Mouse (Mus musculus) brain, embryonic 18.5 days (tissue): ENCODE data around the gene Rbpj.

ENCODE experiments used
- DNase-seq: peaks from one replicate; pipeline ENCODE4 v3.0.0-alpha.2; 2012; ENCODE audit warnings: low read depth, low spot score

Rbpj gene

DNA sequence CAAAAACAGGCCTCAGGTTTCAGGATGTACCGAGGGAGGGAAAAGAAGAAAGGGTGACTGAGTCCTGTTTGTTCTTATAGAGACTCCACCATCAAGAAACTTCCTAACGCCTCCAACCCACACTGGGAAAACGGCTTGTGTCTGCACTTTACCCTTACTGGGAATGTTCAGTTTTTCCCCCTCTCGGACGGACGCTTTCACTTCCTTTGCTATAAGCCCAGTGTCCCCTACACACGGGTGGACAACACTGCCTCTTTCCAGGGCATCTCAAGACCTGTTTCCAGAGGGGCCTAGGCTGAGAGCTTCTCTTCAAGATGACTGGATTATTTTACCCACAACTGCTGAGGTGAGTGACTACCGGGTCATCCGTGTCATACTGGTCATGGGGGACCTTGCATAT, at the start of gene Rbpj:
Gene Rbpj, plus strand, starts transcription at position 270 of the 400 bp plus-strand sequence.
- DNase-seq, result no peak

DNA sequence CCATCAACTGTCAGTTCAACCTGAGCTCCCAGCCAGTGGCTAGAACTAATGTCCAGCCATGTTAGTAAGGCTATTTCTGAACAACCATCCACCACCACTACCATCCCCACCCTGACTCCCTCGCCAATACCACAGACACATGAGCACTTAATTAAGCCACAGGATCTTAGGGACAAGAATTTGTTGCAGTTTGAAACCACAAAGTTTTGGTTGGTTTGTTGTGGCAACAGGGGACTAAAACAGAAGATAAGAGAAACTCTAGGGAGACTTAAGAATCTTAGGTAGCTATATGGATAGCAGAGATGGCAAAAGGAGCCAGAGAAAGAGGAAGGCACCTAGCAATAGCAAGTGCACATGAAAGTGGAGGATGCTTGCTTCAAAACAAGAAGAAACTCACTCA, 45.2 kb upstream of the Rbpj start:
- no peak for DNase-seq

DNA sequence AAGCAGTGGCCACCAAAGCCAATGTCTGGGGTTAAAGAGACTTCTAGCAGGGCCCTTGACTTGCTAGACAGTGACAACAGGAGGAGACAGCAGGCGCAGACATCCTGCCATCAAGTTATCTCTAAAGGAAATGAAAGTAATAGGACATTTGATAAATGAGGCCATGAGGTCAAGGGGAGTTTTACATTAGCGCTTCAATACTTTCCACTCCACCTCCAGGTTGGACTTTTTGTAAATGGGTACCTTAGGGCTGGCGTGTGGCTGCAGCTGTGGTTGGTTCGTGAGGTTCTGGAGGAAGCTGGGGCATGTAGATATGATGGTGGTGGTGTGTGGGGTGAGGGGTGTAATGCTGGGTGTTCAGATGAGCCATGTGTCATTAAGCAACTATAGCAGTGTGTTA, 44.7 kb upstream of the Rbpj start:
- DNase-seq, result no peak

DNA sequence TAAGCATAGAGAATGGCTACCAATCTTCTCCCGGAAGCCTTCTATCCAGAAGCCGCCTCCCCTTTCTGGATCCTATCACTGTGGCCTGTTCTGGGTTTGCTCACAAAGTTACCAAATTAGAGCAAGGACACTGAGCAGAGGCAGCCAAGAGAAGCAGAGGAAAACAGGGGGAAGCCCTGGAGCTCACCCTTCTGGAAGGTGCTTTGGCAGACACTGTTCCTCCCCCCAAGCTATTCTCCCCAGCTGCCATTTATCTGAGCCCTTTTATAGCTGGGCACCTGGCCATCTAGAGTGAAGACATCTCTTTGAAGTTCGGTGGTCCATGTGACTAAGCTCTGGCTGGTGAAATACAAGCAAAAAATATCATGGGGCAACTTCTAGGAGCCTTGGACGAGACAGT, 38.5 kb upstream of the Rbpj start:
- DNase-seq, result no peak

DNA sequence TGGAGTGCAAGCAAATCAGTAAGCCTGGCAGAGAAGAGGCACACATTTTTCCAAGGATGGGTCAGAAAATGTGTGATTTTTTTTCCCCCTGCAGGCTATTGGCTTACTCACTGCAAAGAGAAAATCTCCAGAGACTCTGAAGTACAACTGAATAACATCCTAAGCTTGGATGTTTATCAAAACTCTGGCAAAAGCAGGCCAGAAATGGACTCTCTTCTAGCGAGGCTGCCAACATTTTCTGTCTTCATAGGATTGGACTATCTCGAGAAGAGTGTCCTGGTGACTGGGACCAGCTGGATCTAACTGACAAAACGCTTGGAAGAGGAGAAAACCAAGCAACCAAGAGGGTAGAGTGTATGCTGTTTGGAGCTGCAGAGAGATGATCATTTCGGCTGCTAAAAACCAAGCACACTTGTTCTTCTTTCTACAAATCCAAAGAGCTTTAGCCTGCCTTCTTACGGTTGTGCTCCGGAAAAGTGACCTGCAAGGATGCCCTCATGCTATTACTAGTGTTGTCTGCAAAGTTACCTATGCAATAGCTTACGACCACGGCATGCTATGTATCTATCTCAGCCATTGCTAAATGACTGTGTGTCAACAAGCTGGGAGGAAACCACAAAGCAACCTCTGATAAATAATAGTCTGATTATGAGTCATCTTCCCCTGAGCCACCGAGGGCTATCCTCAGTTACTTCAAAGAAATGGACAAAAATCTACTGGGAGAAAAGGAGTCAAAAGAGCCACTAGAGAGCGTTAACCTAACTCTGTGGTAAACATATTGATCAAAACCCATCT, 36.1 kb upstream of the Rbpj start:
- no peak for DNase-seq

DNA sequence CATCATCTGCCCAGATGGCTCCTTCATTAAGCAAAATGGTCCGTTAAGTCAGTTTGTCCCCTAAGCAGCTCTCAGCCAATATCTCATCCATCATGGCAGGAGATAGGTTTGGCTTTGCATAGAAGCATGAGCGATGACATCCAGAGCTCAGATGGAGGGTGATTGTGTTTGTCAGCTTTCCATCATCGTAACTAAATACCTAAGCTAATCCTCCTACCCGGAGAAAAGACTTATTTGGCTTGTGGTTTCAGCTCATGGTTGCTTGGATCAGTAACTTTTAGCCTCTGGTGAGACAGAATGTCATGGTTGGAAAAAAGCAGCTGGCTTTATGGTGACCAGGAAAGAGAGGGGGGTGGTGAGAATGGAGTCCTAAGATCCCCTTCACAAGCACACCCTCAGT, 33.5 kb upstream of the Rbpj start:
- DNase-seq, result no peak

DNA sequence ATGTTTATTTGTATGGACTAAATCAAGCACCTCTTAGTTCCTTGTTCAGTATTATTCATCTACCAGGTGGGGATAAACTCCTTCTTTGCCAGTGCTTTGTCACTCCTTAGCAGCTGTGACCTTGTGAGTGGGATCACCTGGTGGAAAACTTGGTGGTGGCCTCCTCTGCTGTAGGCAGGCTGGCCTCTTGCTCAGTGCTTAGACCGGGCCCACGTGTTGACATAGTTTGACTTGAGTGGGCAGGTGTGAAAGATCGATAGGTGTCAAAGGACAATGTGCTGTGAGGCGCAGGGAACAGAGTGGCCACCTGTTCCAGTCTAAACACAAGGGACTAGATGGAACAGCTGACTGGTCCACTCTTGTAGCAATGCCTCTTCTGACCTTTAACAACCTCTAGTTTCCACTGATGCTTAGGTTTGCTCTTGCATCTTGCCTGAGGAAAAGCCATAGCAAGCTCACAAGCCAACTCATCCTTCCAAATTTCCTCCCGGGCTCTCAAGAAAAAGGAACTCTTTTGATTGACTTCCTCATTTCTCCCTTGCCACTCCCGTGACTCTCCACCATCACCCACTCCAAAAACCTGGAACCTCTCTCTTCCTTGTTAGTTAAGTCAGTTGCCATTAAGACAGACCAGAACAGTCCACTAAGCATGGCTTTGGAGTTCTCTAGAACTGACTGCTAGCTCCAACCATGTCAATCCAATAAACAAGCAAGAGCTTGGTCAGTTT, 28.9 kb upstream of the Rbpj start:
- DNase-seq, result no peak

DNA sequence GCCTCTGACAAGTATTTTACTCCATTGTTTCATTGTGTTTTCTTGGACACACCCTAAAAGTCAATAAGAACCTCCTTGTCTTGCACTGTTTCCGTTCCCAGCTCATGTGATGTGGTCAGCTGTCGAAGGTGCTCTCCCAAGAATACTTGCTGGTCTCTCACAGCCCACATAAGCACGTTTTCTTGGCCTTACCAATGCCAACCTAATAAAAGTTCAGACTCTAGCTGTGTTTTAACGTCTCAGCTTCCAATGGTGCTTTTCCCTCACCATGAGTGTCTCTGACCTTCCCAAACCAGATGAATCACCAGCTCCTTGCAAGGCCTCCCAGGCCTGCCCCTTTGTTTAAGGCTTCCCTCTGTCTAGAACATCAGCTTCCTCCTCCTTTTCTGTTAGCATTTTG, 28.2 kb upstream of the Rbpj start:
- no peak for DNase-seq

DNA sequence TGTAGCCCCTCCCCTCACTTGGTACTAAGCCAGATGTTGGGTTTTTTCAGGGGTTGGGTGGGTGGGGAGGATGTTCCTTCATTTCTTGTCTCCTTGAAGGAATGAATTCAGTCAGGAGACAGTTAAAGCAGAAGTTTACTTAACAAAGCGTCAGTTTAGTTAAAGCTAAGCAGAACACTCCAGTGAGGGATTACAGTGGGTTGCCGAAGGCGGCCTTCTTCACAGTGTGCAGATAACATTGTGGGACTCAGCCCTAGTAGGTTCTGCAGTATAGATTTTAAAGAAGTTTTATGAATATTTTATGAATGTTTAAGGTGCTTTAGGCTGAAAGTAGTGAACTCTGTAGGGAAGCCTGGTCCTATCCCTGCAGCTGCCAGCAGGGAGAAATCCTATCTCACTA, 27.7 kb upstream of the Rbpj start:
- no peak for DNase-seq

DNA sequence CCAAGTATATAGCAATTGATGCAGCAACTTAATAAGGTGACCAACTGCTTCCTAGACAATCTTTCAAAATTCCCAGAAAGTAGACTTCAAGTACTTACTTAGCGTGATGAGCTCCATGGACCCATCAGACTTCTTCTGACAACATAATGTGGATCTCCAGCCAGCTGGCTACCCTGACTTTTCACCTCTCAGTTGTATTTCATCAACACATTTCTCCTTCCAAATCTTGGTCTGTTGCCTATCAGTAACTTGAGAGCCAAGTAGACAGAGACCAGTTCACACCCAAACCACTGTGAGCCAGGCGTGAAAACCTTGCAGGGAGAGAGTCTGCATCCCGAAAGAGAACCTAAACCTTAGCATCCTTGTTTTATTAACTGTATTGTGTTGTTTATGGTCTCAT, 26.3 kb upstream of the Rbpj start:
- DNase-seq, result no peak

DNA sequence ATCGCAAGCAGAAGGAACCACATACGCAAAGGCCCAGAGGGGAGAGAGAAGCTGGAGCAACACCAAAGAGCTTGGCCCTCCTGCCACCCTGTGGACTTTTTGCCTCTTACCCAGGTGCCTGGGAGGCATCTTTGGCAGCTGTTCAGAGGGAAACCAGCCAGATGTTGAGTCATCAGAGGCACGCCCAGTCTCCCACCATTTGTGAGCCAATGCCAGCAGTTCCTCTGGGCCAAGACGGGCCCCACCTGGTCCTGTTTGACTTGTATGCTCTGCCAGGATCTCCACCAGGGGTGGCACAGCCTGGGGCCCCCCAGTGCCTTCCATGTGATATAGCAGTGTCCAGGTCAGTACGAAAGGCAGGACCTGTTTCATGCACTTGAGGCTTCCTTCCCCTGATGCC, 21.9 kb upstream of the Rbpj start:
- no peak for DNase-seq

DNA sequence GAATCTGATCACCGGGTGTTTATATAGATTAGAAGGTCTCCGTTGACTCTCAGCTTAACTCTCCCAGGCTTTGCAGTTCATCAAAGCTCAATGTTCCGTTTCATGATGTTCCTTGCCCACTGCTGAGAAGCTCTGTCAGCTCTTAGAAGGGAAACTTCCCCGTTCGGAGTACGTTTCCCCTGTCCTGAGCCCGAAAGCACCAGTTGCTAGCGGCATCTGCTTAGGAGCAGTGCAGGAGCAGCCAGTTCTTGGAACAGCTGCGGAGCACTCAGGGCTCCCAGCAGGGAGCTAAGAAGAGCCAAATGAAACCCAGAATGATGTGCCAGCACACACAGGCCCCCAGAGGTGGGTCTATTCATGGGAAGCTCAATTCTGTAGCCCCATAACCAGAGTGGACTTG, 15.0 kb upstream of the Rbpj start:
- DNase-seq, result no peak

DNA sequence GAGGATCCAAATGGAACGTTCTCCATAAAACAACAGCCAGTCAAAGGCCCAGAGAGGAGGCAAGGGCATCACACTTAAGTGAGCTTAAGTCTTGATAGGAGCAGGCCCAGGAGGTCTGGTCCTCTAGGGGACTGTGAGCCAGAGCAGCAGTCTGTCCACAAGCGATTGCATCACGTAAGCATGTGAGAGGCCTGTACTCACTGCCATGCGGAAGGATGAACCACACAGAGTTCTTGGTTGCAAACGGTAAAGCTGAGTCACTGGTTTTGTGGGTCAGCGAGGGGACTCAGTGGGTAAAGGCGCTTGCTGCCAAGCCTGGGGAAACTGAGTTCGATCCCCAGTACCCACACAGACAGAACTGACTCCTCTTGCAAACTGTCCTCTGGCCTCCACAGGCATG, 14.1 kb upstream of the Rbpj start:
- DNase-seq, result no peak

DNA sequence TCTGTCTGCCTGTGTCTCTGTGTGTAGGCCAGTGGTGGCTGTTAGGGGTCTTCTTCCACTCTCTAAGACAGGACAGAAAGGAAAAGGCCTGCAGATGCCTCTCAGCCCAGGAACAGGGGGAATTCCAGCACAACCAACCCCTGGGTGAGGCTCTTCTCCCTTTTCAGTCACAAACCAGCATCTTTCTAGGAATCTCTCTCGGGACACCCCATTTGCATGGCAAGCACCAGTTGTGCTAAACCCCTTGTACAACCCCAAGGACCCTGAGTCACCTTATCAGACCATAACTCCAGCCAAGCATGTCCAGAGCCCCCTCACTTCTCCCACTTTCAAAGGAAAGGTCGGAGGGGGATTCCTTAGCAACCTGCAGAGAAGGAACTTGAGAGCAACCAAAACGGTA, 13.0 kb upstream of the Rbpj start:
- no peak for DNase-seq

DNA sequence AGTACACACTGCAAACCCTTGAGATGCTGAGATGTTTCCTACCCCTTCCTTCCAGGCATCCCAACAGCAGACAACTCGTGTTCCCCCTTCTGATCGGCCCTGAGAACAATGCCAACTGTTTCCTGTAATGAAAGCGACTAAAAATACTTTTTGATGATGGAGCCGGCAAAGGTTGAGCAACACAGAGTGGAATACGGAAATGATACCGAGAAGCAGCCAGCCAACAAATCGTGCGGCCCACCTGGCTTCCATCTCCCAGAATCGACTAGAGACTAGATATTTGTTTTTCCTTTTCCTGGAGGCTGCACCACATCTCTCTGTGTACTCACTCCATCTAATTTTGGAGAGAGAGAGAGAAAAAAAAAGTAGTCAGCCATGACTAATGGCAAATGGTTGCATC, 11.2 kb upstream of the Rbpj start:
- no peak for DNase-seq

DNA sequence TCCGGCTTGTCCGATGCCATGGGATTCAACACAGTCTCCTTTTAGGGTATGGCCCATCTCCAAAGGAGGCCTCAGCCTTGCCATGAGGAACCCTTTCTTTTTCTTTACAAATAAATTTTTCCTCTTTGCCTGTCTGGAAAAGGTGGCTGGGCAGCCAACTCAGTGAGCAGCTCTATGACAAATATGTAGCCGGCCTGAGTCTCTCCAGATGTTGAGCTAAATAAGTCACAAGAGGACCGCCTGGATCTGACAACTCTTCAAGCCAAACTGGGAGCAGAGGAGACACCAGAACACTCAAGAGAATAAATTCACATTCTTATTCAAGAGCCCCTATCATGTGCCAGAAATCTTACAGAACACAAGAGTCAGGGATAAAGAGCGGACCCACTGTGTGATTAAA, 10.5 kb upstream of the Rbpj start:
- DNase-seq, result no peak

DNA sequence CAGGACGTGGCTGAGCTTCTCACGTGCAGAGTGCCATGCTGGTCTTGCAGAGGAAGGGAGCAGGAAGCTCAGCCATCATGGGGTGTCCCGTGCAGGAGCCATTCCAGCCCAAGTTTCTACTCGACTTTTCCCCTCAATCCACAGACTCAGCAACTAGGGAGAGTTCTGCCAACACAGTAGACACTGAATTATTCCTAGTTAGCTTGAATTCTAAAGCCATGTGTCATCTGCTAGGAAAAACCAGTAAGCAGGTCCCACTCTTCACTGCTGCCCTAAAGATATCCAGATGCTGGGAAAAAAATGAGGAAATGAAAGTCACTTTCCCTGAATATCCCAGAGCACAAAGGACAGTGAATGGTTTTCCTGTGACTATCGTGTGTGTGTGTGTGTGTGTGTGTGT, 5.8 kb upstream of the Rbpj start:
- no peak for DNase-seq

DNA sequence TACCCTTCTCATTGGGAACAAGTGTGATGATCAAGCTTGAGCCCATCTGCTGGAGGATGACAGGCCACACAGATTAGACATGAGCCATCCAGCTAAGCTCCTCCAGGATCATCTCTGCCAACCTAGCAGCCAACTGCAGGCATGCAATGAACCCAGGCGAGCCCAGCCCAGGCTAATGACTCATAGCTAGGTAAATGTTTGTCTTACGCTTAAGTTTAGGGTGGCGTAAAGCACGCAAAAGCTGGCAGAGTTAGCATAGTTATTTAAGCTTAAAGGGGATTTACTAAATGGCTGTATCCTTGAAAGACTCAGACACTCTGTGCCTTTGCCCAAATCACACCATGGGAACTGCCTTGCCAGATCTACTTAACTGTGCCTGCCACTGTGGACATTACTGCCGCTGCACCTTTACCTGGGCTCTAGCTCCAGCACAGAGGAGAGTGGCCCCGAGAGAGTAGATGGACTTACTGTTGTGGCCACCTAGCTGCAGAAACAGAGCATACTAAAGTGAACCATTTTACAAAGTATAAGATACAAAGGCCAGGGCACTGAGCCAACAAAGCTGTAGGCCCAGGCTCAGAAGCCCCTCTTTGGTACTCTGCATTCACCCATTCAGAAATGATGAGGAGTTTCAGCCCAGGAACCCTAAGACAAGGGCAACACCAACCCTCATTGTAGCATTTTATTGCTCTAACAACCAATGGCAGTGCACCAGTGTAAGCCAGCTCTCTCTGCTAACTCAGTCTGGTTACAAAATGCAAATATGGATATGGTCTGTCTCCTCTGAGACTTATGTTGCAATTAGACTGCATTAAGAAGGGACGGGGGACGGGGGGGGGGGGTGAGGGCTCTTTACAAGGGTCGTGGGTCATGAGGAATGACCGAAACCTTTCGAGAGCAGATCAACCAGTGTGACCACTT, 2.6 kb upstream of the Rbpj start:
- DNase-seq, result no peak

DNA sequence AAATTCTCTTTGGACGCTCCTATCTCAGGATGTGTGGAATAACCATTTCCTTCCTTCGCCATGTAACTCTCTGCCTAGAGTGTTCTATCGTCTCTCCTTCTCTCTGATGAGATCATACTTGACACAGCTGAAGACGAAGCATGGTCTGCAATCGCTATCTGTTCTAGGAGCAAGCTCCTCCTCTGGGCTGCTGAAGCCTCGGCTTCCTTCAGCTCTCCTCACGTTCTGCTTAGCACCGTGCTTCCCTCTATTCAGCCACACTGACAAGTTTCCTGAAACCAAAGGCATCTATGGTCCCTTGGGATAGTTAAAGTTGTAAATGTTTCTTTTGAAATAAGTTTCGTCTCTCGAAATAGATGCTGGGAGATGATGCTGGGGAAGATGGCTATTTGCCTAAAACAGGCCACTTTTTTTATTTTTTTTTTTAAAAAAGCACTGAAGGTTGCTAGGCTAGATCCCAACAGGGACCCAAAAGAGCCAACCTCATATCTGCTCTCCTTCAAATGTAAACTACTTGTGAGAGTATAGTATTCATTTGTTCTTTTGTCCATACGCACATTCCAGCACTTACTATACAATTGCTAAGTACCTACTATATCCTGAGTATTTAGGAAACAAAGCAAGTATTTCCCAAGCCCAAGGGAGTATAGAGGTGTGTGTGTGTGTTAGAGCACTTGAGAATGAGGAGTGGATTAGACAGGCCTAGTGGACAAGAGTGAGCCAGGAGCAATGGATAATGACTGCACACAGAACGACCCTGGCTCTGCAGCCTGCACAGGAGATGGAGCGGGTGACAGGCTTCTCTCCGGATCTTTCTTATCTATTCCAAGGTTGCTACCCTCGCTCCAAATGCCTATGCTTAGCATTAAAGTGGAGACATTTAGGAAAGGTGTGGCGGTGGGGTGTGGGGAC, 726 bp downstream of the Rbpj start:
- DNase-seq, result no peak

DNA sequence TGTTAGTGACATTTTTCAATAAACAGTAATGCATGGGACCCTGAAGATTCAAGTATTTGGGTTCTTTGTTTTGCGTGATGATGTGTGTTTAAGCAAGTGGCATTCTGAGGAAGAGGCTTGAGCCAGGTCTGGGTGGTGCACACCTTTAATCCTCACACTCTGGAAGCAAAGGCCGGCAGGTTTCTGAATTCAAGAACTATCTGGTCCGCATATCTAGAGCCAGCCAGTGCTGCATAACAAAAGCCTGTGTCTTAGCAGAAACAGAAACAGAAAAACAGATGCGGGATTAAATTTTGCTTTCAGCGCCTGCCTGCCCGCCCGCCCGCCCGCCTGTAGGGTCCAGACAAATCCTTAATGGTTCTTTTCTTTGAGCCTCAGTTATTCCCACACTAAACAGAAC, 1.6 kb downstream of the Rbpj start:
- no peak for DNase-seq

DNA sequence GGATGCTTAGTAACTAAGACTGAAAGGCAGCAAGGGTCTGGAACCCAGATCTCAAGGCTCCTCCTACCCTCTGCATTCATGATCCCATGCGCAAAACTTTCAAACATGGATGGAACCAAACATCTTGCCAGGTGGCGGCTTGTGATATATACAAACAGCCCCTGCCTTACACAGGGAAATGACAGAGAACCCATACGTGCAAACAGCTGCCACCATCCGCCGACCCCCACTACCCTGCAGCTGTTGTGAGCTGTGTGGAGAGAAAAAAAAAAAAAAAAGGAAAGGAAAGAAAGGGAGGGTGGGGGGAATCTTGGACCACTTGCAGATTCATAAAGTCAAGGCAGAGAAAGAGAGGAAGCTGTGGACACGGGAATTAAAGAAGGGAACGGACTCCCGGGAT, 2.4 kb downstream of the Rbpj start:
- DNase-seq, result no peak
